Mouse (Mus musculus) heart, embryonic 16.5 days (tissue): ENCODE data around the gene Cetn4. TPM values are rescaled to one million over a fixed set of nuclear protein-coding genes. Genes with fewer than 3 reads are reported as not detected.

Experiments
- ATAC-seq: fragments of 200-750 bp; cut with Nextera tagmentation; replicated peaks from 2 replicates; pipeline ENCODE4 v1.8.0; 2017; ENCODE audit warnings: moderate number of reproducible peaks; ENCODE audit not compliant: insufficient read depth, low FRiP score; ENCODE audit errors: extremely low read depth
- H3K27ac ChIP-seq: fragments of 300-500 bp; sonication (generic); 2 replicates; pipeline ENCODE4 v1.5.1; 2014; ENCODE audit warnings: mild to moderate bottlenecking, low read length, control low read depth, moderate library complexity
- H3K27me3 ChIP-seq: fragments of 300-500 bp; sonication (generic); 2 replicates; pipeline ENCODE4 v1.6.1; 2014; ENCODE audit warnings: low read length, mixed read lengths; ENCODE audit not compliant: control insufficient read depth, insufficient read depth
- H3K36me3 ChIP-seq: fragments of 300-500 bp; sonication (generic); 2 replicates; pipeline ENCODE4 v1.6.1; 2014; ENCODE audit not compliant: control insufficient read depth, insufficient read depth
- H3K4me1 ChIP-seq: fragments of 300-500 bp; sonication (generic); 2 replicates; pipeline ENCODE4 v1.6.1; 2014; ENCODE audit warnings: low read length, mixed read lengths; ENCODE audit not compliant: control insufficient read depth, insufficient read depth
- H3K4me2 ChIP-seq: fragments of 300-500 bp; sonication (generic); 2 replicates; pipeline ENCODE4 v1.6.1; 2014; ENCODE audit warnings: low read depth, mild to moderate bottlenecking, control low read depth, low read length
- H3K4me3 ChIP-seq: fragments of 300-500 bp; sonication (generic); 2 replicates; pipeline ENCODE4 v1.5.1; 2014; ENCODE audit warnings: mild to moderate bottlenecking, control low read depth, low read length
- H3K9ac ChIP-seq: fragments of 300-500 bp; sonication (generic); 2 replicates; pipeline ENCODE4 v1.6.1; 2014; ENCODE audit warnings: low read length, control low read depth
- H3K9me3 ChIP-seq: fragments of 300-500 bp; sonication (generic); replicated peaks from 2 replicates; pipeline ENCODE4 v1.6.1; 2016; ENCODE audit warnings: low read length; ENCODE audit not compliant: control insufficient read depth
- WGBS: fragments of 180-500 bp; shearing (Covaris S2); extraction: QIAGEN DNeasy Blood & Tissue Kit; methylation state at CpG from one replicate; pipeline ENCODE4 v1.1.7; 2014; 5-methylcytosine and 5-hydroxymethylcytosine counted together
- polyA plus RNA-seq: library from polyadenylated mRNA; unstranded; fragments of >200 nt; fragmentation: Nextera tagmentation; extraction: Ambion mirVana; gene quantifications from 2 replicates; pipeline ENCODE4 v1.2.1, GENCODE M21; 2015

Cetn4 gene
- polyA plus RNA-seq, 1 experiment from 2014 or later = 1.6 TPM

- no peak overlapping the region for H3K4me2 ChIP-seq
- ATAC-seq = no peak
- H3K4me1 ChIP-seq = peaks cover 1% of the 10 kb centered on the region; the same call in 1 of the 2 replicates
- H3K9ac ChIP-seq = no peak overlapping the region
- H3K36me3 ChIP-seq = no peaks in the 10 kb centered on the region
- WGBS = 47% methylated on average over 5 of the region's 5 CpGs
- peaks cover 10% of the 10 kb centered on the region; the same call in 1 of the 2 replicates for H3K27me3 ChIP-seq
- no peak overlapping the region for H3K4me3 ChIP-seq
- H3K27ac ChIP-seq = no peak overlapping the region
- H3K9me3 ChIP-seq = no peaks in the 10 kb centered on the region
Observed at GRCm38 (mm10) chr3:37342811-37343210, 30.3 kb upstream of the Cetn4 start.

GRCm38 (mm10) chr3:37341110-37341509, 28.6 kb upstream of the Cetn4 start:
- H3K4me1 ChIP-seq = no peaks in the 10 kb centered on the region
- no peaks in the 10 kb centered on the region for H3K27me3 ChIP-seq
- no peak overlapping the region for H3K4me2 ChIP-seq
- H3K9me3 ChIP-seq = no peaks in the 10 kb centered on the region
- no peaks in the 10 kb centered on the region for H3K36me3 ChIP-seq
- no peak for ATAC-seq
- WGBS = 61% methylated on average over 5 of the region's 5 CpGs
- H3K27ac ChIP-seq = no peak overlapping the region
- H3K9ac ChIP-seq = no peak overlapping the region
- H3K4me3 ChIP-seq = no peak overlapping the region

GRCm38 (mm10) chr3:37334053-37334452, 21.5 kb upstream of the Cetn4 start:
- H3K27ac ChIP-seq = no peak overlapping the region
- no peaks in the 10 kb centered on the region for H3K9me3 ChIP-seq
- no peak overlapping the region for H3K4me2 ChIP-seq
- WGBS = 84% methylated on average over 4 of the region's 4 CpGs
- no peak overlapping the region for H3K9ac ChIP-seq
- no peak for ATAC-seq
- no peak overlapping the region for H3K4me3 ChIP-seq
- H3K4me1 ChIP-seq = no peaks in the 10 kb centered on the region
- no peaks in the 10 kb centered on the region for H3K36me3 ChIP-seq
- no peaks in the 10 kb centered on the region for H3K27me3 ChIP-seq

- 52% methylated on average over 6 of the region's 6 CpGs for WGBS
- Histone ChIP-seq H3K27me3 (no peaks in the 10 kb centered on the region), H3K36me3 (no peaks in the 10 kb centered on the region), H3K4me3 (no peak overlapping the region), H3K9ac (no peak overlapping the region), H3K4me1 (no peaks in the 10 kb centered on the region), H3K4me2 (no peak overlapping the region), H3K9me3 (no peaks in the 10 kb centered on the region), H3K27ac (no peak overlapping the region)
- no peak for ATAC-seq
Observed at GRCm38 (mm10) chr3:37331999-37332449, 19.5 kb upstream of the Cetn4 start.

- Histone ChIP-seq H3K4me2 (no peak overlapping the region), H3K4me1 (no peaks in the 10 kb centered on the region), H3K27ac (no peak overlapping the region), H3K9ac (no peak overlapping the region), H3K4me3 (no peak overlapping the region), H3K9me3 (no peaks in the 10 kb centered on the region), H3K36me3 (no peaks in the 10 kb centered on the region), H3K27me3 (no peaks in the 10 kb centered on the region)
- ATAC-seq = no peak
- 88% methylated on average over 1 of the region's 1 CpGs for WGBS
Observed at GRCm38 (mm10) chr3:37329963-37330362, 17.5 kb upstream of the Cetn4 start.

- no peak for ATAC-seq
- Histone ChIP-seq H3K4me3 (no peak overlapping the region), H3K4me1 (no peaks in the 10 kb centered on the region), H3K36me3 (no peaks in the 10 kb centered on the region), H3K9me3 (no peaks in the 10 kb centered on the region), H3K4me2 (no peak overlapping the region), H3K27me3 (no peaks in the 10 kb centered on the region), H3K9ac (no peak overlapping the region), H3K27ac (no peak overlapping the region)
- WGBS = 60% methylated on average over 2 of the region's 2 CpGs
Observed at GRCm38 (mm10) chr3:37328489-37328888, 16.0 kb upstream of the Cetn4 start.

- Histone ChIP-seq H3K4me1 (no peaks in the 10 kb centered on the region), H3K36me3 (no peaks in the 10 kb centered on the region), H3K4me3 (no peak overlapping the region), H3K4me2 (no peak overlapping the region), H3K9ac (no peak overlapping the region), H3K27me3 (no peaks in the 10 kb centered on the region), H3K27ac (no peak overlapping the region), H3K9me3 (no peaks in the 10 kb centered on the region)
- WGBS = 64% methylated on average over 3 of the region's 3 CpGs
- no peak for ATAC-seq
Observed at GRCm38 (mm10) chr3:37326627-37327026, 14.1 kb upstream of the Cetn4 start.

GRCm38 (mm10) chr3:37325317-37326112, 13.0 kb upstream of the Cetn4 start:
- Histone ChIP-seq H3K9me3 (no peaks in the 10 kb centered on the region), H3K4me3 (no peak overlapping the region), H3K4me2 (no peak overlapping the region), H3K27me3 (no peaks in the 10 kb centered on the region), H3K4me1 (no peaks in the 10 kb centered on the region), H3K36me3 (no peaks in the 10 kb centered on the region; the same call in 1 of the 2 replicates), H3K27ac (no peak overlapping the region), H3K9ac (no peak overlapping the region)
- ATAC-seq = no peak
- 52% methylated on average over 5 of the region's 5 CpGs for WGBS

GRCm38 (mm10) chr3:37324310-37324709, 11.8 kb upstream of the Cetn4 start:
- Histone ChIP-seq H3K4me1 (no peaks in the 10 kb centered on the region), H3K4me3 (no peak overlapping the region), H3K27me3 (no peaks in the 10 kb centered on the region), H3K36me3 (peaks cover 3% of the 10 kb centered on the region; the same call in 1 of the 2 replicates), H3K9ac (no peak overlapping the region), H3K4me2 (no peak overlapping the region), H3K27ac (no peak overlapping the region), H3K9me3 (no peaks in the 10 kb centered on the region)
- WGBS = 44% methylated on average over 3 of the region's 3 CpGs
- ATAC-seq = no peak
